9 mouse cellular contexts compared by ENCODE assay signal in the genomic region with DNA sequence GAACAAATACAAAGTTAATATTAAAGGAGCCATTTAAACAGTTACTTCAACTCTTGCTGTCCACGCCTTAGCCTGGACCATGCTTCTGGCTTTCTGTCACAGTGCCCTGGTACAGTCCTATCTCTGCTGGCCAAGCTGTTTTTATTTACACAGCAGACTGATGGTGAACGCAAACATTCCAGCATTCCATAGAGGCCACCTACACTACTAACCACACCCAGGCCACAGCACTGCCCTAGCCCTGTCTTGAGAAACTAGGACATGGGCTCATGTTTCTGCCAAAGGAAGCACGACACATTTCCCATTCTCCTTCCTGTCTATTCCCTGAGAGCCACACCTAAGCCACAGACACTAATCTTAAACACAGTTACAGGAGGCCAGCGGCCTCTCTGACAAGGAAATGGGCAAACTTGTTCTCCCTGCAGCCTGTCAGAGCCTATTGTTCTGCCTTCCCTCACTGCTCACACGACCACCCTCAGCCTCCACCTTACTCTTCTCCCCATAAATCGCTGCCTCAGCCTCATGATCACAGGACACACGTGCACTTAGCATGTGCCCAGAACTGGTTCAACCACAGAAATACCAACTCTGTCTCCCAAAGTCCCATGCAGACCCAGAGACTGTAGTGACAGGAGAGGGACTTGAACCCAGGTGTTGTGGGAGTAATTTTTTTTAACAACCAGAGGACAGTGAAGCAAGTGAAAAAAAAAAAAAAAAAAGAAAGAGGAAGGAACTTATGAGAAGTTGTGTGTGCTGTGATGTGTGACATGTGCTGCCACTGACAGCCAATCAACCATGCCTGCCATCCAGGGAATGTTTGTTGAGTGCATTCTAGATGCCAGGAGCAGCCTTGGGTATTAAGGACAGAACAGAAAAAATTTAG. TPM values are rescaled to one million over a fixed set of nuclear protein-coding genes. Genes with fewer than 3 reads are reported as not detected.
DNase-seq lines count a peak whose midpoint lies in the region; ATAC-seq and TF ChIP-seq lines count a peak whose summit lies in the region.
"Had no signal": no experiment of that assay in that cellular context is flagged by ENCODE, and none has a peak within 500 bp of the region (broad histone marks: within the 10 kb centered on the region; RNA-seq: fewer than 3 reads in every experiment).

No protein-coding gene starts in this region.

- ATAC-seq in liver, embryonic 12.5 days, result peak; percentile 13; the same call in 1 of the 2 replicates
- ATAC-seq in stomach, postnatal 0 days (ENCODE audit: low FRiP score, low TSS enrichment), result peak; percentile 95
- no peak for ATAC-seq in erythroblast, adult 5-6 weeks (replicated peaks; ENCODE audit: low FRiP score, poor library complexity, severe bottlenecking)
- no peak for ATAC-seq in erythroid progenitor cell, adult 5-6 weeks (replicated peaks; ENCODE audit: low FRiP score, poor library complexity, severe bottlenecking)

- TF ChIP-seq EP300 in stomach, postnatal 0 days (optimal IDR thresholded peaks at IDR 0.05), result no peak

- no peaks in the 10 kb centered on the region for H3K27me3 ChIP-seq in liver, embryonic 12.5 days (replicated peaks)
- H3K27me3 ChIP-seq in stomach, postnatal 0 days (ENCODE audit: control insufficient read depth, insufficient read depth, low read length), result no peaks in the 10 kb centered on the region

- peak overlapping the region; percentile 12; the same call in 1 of the 2 replicates for H3K4me2 ChIP-seq in liver, embryonic 12.5 days
- no peak overlapping the region for H3K4me2 ChIP-seq in stomach, postnatal 0 days (replicated peaks; ENCODE audit: low read depth)

- intact Hi-C loops in heart, postnatal 25 days (cut with DNase I), result loop anchor here (5.0 kb wide), 1 partner anchor 264 kb away; no protein-coding TSS in a partner anchor

- WGBS in liver, embryonic 12.5 days (ENCODE audit: insufficient replicate concordance), result 19% methylated on average over 7 of the region's 7 CpGs
- 42% methylated on average over 7 of the region's 7 CpGs for WGBS in stomach, postnatal 0 days

- peak overlapping the region; percentile 65 for H3K27ac ChIP-seq in liver, embryonic 12.5 days
- peak overlapping the region; percentile 69 for H3K27ac ChIP-seq in stomach, postnatal 0 days (replicated peaks)

- H3K9ac ChIP-seq in liver, embryonic 12.5 days, result no peak overlapping the region
- H3K9ac ChIP-seq in stomach, postnatal 0 days (ENCODE audit: low read length), result no peak overlapping the region

- H3K36me3 ChIP-seq in liver, embryonic 12.5 days, result no peaks in the 10 kb centered on the region
- H3K36me3 ChIP-seq in stomach, postnatal 0 days (ENCODE audit: control insufficient read depth, insufficient read depth, low read length), result no peaks in the 10 kb centered on the region

- DNase-seq in testis, postnatal 10 days (ENCODE audit: low spot score), result peak; percentile 16
- DNase-seq in testis, postnatal 14 days (ENCODE audit: low spot score), result no peak
- DNase-seq in heart, postnatal 25 days (ENCODE audit: low spot score), result peak; percentile 57
- peak; percentile 67 for DNase-seq in stomach, postnatal 0 days (ENCODE audit: low spot score)
- DNase-seq in embryo, embryonic 10.5 days (ENCODE audit: low spot score), result no peak

- no peak overlapping the region for H3K4me3 ChIP-seq in liver, embryonic 12.5 days
- no peak overlapping the region for H3K4me3 ChIP-seq in stomach, postnatal 0 days (ENCODE audit: low read depth, low read length)

- no peak for TF ChIP-seq CTCF in stomach, postnatal 0 days (IDR thresholded peaks at IDR 0.05; ENCODE audit: low read depth)

- H3K4me1 ChIP-seq in liver, embryonic 12.5 days, result peaks cover 93% of the 10 kb centered on the region
- peaks cover 3% of the 10 kb centered on the region for H3K4me1 ChIP-seq in stomach, postnatal 0 days (replicated peaks; ENCODE audit: control insufficient read depth, insufficient read depth)

- no peaks in the 10 kb centered on the region for H3K9me3 ChIP-seq in liver, embryonic 12.5 days (replicated peaks)
- H3K9me3 ChIP-seq in stomach, postnatal 0 days (ENCODE audit: control insufficient read depth, low read length), result no peaks in the 10 kb centered on the region

RNA-seq across cellular contexts. Expression of a gene that starts 3.0 kb away (rescaled TPM):
- 10 to 100 TPM; 20.0 to 25.3 TPM for total RNA-seq in heart, postnatal 25 days (2021)
- 2.6 and 3.7 TPM in 2 replicates for polyA plus RNA-seq in liver, embryonic 12.5 days (2016; fragmentation: Nextera tagmentation; extraction: Ambion mirVana)
- 7.8 and 8.3 TPM in 2 replicates for polyA plus RNA-seq in stomach, postnatal 0 days (2015; fragmentation: Nextera tagmentation; extraction: Ambion mirVana)
- 45.5 and 64.6 TPM in 2 replicates for total RNA-seq in erythroblast, adult 5-6 weeks (2015; ENCODE audit: low replicate concordance)
- total RNA-seq in erythroblast, adult 5-6 weeks (2017; ENCODE audit: low replicate concordance), result 56.7 and 80.9 TPM in 2 replicates
- total RNA-seq in erythroid progenitor cell, adult 5-6 weeks (2015; ENCODE audit: low replicate concordance), result 3.8 TPM in 1 of 2 replicates, not detected in the other
- 3.6 and 5.4 TPM in 2 replicates for total RNA-seq in erythroid progenitor cell, adult 5-6 weeks (2017; ENCODE audit: low replicate concordance)

RNA-seq across cellular contexts. Expression of a gene that starts 11.9 kb away (rescaled TPM):
- total RNA-seq in heart, postnatal 25 days (2021), result 1 to 10 TPM; 3.8 to 4.1 TPM
- 16.0 and 16.5 TPM in 2 replicates for polyA plus RNA-seq in liver, embryonic 12.5 days (2016; fragmentation: Nextera tagmentation; extraction: Ambion mirVana)
- 5.8 and 5.9 TPM in 2 replicates for polyA plus RNA-seq in stomach, postnatal 0 days (2015; fragmentation: Nextera tagmentation; extraction: Ambion mirVana)
- 4.0 and 8.1 TPM in 2 replicates for total RNA-seq in erythroblast, adult 5-6 weeks (2015; ENCODE audit: low replicate concordance)
- 5.8 and 9.8 TPM in 2 replicates for total RNA-seq in erythroblast, adult 5-6 weeks (2017; ENCODE audit: low replicate concordance)
- 6.7 and 10.5 TPM in 2 replicates for total RNA-seq in erythroid progenitor cell, adult 5-6 weeks (2015; ENCODE audit: low replicate concordance)
- 6.7 and 9.4 TPM in 2 replicates for total RNA-seq in erythroid progenitor cell, adult 5-6 weeks (2017; ENCODE audit: low replicate concordance)

RNA-seq across cellular contexts. Expression of a gene that starts 44.7 kb away (rescaled TPM):
- 10 to 100 TPM; 12.0 to 13.5 TPM for total RNA-seq in heart, postnatal 25 days (2021)
- 14.2 and 18.6 TPM in 2 replicates for polyA plus RNA-seq in liver, embryonic 12.5 days (2016; fragmentation: Nextera tagmentation; extraction: Ambion mirVana)
- polyA plus RNA-seq in stomach, postnatal 0 days (2015; fragmentation: Nextera tagmentation; extraction: Ambion mirVana), result 4.5 and 5.0 TPM in 2 replicates
- 35.7 and 37.4 TPM in 2 replicates for total RNA-seq in erythroblast, adult 5-6 weeks (2015; ENCODE audit: low replicate concordance)
- 53.2 and 72.1 TPM in 2 replicates for total RNA-seq in erythroblast, adult 5-6 weeks (2017; ENCODE audit: low replicate concordance)
- 35.6 and 63.1 TPM in 2 replicates for total RNA-seq in erythroid progenitor cell, adult 5-6 weeks (2015; ENCODE audit: low replicate concordance)
- total RNA-seq in erythroid progenitor cell, adult 5-6 weeks (2017; ENCODE audit: low replicate concordance), result 74.3 and 74.4 TPM in 2 replicates

RNA-seq across cellular contexts. Expression of a gene that starts 54.0 kb away (rescaled TPM):
- total RNA-seq in heart, postnatal 25 days (2021), result not detected
- not detected in 2 replicates for polyA plus RNA-seq in liver, embryonic 12.5 days (2016; fragmentation: Nextera tagmentation; extraction: Ambion mirVana)
- polyA plus RNA-seq in stomach, postnatal 0 days (2015; fragmentation: Nextera tagmentation; extraction: Ambion mirVana), result 0.10 TPM in 1 of 2 replicates, not detected in the other
- total RNA-seq in erythroblast, adult 5-6 weeks (2015; ENCODE audit: low replicate concordance), result not detected in 2 replicates
- total RNA-seq in erythroblast, adult 5-6 weeks (2017; ENCODE audit: low replicate concordance), result not detected in 2 replicates
- total RNA-seq in erythroid progenitor cell, adult 5-6 weeks (2015; ENCODE audit: low replicate concordance), result not detected in 2 replicates
- not detected in 2 replicates for total RNA-seq in erythroid progenitor cell, adult 5-6 weeks (2017; ENCODE audit: low replicate concordance)
- total RNA-seq: midbrain, postnatal 0 days had no signal
- polyA plus RNA-seq: midbrain, postnatal 0 days had no signal

Comparison
In these comparisons a context has a peak if more than half of its experiments do, and no peak if none do; other contexts are left out.
1. DNase-seq: peak in testis, postnatal 10 days (single experiment), heart, postnatal 25 days (single experiment) and stomach, postnatal 0 days (single experiment); none in testis, postnatal 14 days (single experiment) and embryo, embryonic 10.5 days (single experiment).
2. ATAC-seq: peak in liver, embryonic 12.5 days (single experiment) and stomach, postnatal 0 days (single experiment); none in erythroblast, adult 5-6 weeks (single experiment) and erythroid progenitor cell, adult 5-6 weeks (single experiment).